Mouse (Mus musculus): ENCODE measurements around the gene Ppfibp2.

Gene Ppfibp2

DNA sequence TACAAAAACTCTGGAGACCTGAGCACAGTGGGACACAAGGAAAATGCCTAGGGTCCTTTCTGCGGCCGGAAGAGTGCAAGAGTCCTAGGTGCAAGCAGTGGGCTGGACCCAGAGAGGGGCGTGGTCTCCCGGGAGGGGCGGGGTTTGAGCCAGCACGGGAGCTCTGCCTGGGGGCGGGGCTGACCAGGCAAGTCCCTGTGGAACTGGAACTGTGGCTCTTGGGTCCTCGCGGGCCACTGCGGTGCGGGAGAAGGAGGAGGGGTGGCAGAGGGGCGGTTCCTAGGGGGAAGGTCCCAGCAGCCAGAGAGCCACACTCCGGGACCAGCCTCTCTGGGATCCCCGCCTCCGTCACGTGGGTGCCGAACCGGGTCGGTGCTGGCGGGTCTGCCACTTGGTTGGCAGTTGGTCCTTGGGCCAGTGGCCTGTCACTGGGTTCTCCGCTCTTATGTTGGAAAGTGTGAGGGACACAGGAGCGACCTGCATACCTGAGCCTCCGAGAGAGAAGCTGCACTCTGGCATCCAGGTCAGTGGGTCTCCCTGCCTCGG is at the start of gene Ppfibp2:
Gene Ppfibp2, plus strand, starts transcription at position 351 of the 546 bp plus-strand sequence.
- DNase-seq (ENCODE audit: low read depth): no peak

DNA sequence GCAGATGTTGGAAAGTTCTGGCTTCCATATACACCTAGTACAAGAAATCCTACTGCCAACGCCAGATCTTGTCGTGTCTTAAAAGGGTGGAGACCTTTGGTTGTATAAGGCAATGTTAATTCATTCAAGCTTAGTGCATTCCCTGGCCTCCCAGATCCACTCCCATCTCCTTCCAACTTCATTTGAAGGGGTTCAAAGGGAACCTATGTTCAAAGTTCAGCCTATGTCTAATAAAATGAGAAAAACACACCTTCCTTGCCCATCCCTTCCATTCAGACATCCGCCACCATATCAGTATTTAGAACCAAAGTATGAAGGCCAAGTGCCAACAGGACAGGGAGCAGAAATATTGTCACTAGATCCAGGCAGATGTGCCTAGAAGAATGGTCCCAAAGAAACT is 47.1 kb upstream of the Ppfibp2 start:
- no peak for DNase-seq (ENCODE audit: low read depth)

DNA sequence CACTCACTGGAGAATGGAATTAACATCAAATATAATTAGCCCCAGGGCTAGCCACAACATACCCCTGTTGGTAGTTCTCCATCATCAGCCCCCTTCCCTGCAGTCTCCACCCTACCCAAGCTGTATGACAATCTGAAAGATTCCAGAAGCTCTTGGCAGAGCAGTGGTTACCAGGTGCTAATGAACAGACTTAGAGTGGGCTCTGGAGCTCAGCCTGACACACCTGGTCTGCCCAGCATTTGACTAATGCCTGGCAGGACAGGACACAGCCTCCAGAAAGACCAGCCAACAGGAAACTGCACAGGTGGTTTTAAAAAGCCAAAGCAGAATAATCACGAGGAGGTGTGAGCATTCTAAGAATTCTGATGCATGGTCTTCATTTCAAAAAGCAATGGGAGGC is 41.5 kb upstream of the Ppfibp2 start:
- DNase-seq (ENCODE audit: low read depth): no peak

DNA sequence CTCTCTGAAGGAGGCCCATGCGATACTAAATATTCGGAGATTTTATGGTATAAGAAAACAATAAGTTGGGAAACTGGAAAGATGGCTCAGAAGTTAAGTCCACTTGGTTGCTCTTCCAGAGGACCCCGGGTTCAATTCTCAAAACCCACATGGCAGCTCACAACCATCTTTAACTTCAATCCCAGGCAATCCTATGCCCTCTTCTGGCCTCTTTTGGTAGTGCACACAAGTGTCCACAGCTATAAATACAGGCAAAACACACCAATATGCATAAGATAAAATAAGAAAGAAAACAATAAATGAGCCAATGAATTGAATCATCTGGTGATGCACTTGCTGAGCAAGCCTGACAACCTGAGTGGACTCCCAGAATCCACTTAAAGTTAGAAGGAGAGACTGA is 39.1 kb upstream of the Ppfibp2 start:
- DNase-seq (ENCODE audit: low read depth): no peak

DNA sequence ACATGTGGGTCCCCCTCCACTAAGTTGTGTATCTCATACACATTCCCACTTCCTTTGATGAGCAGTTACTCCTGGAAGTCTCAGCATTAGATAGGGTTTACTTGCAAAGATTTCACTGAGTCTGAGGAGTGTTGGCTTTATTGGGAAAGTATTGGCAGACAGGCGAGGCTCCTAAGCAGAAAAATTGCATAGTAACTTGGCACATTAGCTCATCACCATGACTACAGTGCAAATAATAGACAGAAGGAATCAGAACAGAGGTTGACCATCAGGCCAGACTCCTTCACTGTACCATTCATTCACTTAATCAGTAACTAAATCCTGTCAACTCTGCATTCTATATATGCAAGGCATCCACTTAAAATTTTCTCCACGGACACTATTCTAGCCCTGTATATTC is 34.3 kb upstream of the Ppfibp2 start:
- no peak for DNase-seq (ENCODE audit: low read depth)

DNA sequence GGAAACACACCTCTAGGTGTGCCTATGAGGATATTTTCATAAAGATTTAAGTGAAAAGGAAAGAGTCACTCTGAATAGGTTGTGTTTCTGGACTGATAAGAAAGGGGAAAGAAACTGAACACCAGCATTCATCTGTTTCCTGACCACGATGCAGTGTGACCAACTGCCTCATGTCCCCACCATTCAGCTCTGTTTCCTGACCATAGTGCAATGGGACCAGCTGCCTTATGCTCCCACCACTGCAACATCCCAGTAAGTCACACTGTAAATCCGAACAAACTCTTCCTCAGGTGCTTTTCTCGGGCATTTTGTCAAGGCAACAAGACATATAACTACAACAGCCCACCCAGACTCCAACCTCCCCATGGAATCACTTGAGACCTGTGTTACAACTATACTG is 33.4 kb upstream of the Ppfibp2 start:
- no peak for DNase-seq (ENCODE audit: low read depth)

DNA sequence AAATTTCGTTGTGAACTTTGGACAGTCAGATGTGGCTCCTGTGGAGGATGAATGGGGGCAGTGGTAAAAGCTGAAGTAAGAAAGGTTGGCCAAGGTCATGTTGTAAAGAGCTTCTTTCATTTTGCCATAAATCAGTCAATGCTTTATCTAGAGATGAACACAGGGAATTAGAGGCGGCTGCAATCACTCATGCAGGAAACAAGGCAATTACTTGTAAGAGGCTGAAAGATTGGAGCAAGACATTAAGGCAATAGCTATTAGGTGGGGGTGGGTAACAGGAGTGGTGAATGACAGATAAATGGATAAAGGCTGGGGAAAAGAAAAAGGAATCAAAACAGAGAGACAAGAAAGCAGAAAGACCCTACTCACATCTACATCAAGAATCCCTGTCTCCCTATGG is 31.3 kb upstream of the Ppfibp2 start:
- no peak for DNase-seq (ENCODE audit: low read depth)

DNA sequence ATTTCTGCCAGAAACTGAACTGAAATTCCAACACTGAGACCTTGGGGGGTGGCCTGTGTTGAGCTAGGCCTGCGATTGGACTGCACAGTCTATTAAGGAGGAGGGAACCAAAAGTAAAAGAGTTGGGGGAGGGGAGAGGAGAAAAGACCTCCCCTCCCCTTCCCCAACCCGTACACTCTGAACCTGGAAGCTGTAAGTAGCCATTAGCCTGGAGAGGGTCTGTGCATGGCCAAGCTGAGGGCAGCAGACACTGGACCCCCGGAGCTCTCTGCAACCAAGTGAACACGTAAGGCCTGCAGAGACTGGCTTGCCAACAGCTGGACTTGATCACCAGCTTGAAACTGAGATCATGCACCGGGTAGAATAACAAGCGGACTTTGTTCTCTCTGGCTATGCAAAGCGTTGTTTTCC is 27.7 kb upstream of the Ppfibp2 start, which contains the start of gene Olfml1:
Gene Olfml1, plus strand, starts transcription at position 186 of the 411 bp plus-strand sequence.
- peak; percentile 61 for DNase-seq (ENCODE audit: low read depth)

DNA sequence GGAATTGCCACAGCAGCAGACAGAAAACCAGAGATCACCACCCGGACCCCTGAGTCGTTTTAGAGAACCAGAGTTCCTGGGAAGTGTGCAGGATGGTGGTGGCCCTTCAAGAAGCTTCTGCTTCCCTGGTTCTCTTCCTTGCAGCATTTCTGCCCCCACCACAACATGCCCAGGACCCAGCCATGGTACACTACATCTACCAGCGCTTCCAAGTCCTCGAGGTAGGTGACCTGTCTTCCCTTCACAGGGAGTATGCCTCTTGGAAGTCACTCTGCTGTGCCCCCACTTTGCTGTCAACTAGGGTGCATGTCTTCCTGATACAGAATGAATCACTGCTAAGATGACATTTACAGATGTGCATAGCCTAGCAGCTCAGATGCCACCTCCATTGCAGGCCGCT is 27.3 kb upstream of the Ppfibp2 start:
- no peak for DNase-seq (ENCODE audit: low read depth)

DNA sequence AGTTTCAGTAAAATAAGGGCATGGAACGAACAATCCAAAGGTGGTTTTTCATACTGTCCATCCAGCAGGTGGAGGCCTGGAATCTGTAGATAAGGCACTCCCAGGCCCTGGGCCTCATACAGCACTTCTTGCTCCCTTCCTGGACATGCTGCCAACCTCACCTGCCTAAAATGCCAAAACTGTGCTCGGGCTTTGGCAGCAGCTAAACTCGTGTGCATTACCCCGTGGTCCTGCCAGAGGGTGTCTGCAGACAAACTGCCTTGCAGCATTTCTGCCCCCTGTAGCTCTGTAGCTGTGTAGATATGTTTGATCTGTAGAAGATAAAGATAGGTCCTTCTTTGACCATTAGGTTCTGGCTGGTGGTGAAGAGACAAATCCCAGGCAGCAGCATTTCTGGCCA is 26.0 kb upstream of the Ppfibp2 start:
- DNase-seq (ENCODE audit: low read depth): no peak

DNA sequence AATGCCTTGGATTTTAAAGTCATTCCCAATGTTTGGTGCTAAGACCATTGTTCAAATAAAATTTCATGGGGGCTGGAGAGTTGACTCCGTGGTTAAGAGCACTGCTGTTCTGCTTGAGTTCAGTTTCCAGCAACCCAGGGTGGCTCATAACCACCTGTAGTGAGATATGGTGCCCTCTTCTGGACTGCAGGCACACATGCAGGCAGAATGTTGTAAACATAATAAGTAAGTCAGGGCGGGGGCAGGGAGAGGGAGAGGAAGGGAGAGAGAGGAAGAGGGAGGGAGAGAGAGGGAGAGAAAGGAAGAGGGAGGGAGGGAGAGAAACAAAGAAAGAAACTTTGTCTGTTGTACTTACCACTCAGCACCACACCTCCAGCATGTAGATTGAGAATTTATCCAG is 21.2 kb upstream of the Ppfibp2 start:
- DNase-seq (ENCODE audit: low read depth): no peak

DNA sequence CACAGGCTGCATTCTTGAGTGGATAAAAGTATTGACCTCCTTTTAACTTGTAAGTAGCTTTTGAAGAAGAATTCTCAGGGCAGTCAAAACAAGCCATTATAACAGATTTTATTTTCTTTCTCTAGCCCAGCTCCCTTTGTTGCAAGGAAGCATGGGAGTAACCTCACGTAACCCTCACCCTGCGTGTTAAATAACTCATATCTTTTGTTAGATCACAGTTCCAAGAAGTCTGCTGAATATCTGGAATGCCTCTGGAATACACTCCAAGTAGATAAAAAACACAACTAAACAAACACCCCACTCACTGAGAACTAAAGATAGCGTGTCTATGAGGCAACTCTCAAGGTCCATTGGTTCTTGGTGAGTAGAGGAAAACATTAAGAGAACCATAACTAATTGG is 20.7 kb upstream of the Ppfibp2 start:
- no peak for DNase-seq (ENCODE audit: low read depth)

DNA sequence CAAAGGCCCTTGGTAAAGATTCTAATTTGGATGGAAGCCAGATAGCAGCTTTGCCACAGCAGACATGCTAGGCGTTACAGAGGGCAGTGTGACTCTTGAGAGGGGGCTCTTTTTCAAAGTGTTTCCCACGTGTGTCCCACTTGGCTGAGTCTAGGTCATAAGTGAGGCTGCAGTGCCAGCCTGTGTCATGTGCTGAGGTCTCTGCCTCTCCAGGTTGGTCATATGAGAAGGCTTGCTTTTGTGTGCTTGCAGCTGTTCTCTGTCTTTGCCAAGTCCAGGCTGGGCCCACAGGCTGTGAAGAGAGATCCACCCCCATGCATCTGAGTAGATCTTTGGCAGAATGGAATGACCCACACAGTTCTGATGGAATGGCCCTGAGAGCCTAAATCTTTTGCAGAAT is 2.4 kb upstream of the Ppfibp2 start:
- no peak for DNase-seq (ENCODE audit: low read depth)

DNA sequence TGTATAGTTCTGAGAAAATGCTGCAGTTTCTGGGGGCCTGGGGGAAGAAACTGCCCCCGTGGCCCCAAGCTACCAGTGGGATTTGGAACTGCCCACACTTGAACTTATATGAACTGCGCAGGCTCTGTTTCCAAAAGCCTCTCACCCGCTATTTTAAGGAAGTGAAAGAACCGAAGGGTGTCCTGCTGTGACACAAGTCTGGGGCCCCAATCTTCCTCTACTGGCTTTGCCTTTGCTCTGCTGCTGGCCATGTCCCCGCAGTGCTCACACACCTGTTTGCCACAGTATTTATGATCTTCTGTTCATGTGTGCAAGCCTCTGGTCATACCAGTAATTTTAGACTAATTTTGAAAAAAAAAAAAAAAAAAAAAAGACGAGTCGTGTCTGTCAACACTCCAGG is 1.1 kb upstream of the Ppfibp2 start:
- no peak for DNase-seq (ENCODE audit: low read depth)

DNA sequence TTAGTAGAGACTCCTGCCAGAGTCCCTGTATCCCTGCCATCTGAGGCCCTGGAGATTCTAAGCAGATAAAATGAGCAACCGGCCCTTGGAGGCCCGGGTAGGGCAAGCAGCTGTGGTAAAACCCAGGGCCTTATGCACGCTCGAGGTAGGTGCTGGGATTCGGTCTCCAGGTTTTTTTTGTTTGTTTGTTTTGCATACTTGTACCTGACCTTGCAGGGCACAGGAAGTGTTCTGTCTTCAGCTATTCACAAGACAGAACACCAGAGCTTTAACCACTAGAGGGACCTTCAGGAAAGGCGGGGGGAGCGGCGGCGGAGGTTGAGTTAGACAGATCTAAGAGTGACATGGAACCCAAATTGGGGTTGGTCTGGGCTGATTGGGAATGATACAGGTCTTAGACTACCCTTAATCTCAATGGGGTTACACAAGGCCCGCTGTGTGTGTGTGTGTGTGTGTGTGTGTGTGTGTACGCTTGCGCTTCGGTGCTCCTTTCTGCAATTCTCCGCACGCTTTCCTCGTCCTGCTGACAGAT is 616 bp upstream of the Ppfibp2 start:
- no peak for DNase-seq (ENCODE audit: low read depth)

DNA sequence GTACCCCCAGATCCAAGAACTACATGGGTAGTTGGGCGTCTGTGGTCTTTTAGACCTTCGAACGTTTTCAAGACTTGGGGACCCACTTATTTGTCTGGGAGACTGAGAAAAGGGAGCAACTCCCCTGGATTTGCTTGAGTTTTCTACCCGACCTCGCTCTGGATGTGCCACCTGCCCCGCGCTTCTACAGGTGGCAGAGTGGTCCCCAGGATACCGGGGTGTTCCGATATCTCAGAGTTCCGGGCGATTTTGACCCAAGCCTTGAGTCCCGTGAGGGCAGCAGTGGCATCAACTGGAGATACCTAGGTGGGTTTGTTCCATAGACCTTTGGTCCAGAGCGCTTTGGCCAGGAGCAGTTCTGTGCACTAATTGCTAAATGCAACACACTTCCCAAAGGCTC is 419 bp downstream of the Ppfibp2 start:
- no peak for DNase-seq (ENCODE audit: low read depth)

DNA sequence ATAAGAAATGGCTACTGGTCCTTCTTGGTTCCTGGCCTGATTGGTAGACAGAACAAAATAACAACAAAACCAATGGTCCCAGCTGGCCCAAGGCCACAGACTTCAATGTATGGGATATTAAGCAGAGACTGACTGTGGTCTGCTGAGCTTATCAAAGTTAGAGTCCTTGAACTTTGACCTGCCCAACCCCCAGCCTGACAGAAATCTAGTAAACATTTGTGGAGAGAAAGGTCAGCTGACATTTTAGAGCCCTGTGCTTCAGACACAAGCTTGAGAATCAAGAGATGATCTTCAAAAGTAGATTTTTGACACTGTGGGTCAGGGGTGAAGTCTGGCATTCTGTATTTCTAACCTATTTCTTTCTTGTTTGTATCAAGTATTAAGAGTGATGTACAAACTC is 1.7 kb downstream of the Ppfibp2 start:
- no peak for DNase-seq (ENCODE audit: low read depth)

DNA sequence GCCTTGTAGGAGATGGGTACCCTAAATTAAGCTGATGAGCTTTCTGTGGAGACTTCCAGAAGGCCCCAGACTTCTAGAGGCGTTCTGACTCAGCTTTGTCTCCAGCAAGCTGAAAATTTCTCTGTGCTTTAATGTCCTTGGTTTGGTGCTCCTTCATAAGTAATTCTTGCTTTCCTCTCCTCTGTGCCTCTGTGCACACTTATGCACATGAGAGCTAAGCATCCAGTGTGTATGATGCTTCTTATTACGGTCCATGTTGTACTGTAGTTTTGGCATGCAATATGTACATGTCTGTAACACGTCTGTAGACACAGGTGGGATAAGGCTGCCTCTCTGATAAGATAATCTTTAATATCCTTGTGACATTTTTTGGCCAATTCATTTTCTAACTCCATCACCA is 2.9 kb downstream of the Ppfibp2 start:
- DNase-seq (ENCODE audit: low read depth): no peak

DNA sequence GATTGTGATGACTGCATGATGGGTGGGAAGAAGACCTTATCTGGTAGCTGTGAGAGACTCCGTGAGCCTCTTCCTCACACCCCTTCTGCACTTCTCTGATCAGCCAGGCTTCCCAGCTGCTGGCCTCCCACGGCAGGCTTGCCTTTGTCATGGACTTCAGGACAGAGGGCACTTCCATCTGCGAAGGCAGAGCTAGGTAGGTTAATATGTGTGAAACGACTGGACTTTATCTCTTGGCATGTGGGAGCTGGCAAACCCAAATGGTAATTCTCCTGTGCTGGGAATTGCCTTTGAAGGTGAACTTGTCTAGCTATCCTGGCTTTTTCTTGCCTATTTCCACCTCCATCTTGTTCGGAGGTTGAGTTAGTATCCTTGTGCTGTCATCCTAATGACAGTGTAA is 5.6 kb downstream of the Ppfibp2 start:
- DNase-seq (ENCODE audit: low read depth): no peak

DNA sequence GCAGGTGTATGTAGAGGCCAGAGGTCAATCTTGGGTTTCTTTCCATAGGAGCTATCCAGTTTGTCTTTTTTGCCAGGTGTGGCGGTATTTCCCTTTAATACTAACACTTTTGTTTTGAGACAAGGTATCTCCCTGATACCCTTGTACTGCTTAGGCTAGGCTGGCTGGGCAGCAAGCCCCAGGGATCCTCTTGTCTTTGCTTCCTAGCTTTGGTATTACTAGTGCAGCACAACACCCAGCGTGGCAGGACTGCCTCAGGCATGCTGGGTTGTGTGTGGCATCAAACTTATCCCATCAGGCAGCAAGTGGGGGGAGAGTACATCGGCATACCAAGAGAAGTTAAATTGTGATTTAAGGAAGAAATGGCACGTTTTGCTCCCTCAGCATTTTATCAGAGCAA is 7.5 kb downstream of the Ppfibp2 start:
- DNase-seq (ENCODE audit: low read depth): no peak

DNA sequence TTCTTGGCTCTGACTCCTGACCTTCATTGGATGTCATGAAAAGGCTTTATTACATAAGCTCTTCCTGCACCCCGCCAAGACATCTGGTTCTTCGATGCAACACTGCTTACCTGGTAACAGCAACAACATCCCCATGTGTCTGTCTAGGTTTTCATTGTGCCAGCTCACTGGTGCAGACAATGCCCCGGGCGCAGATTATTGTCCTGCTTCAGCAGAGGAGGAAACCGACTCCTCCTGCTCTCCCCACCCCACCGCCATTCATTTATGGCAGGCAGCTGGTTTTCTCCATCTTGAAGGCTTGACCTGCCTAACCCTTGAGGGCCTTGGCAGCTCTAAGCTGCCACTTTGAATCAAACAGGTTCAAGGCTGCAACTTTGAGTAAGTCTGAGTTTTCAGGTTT is 7.9 kb downstream of the Ppfibp2 start:
- no peak for DNase-seq (ENCODE audit: low read depth)

DNA sequence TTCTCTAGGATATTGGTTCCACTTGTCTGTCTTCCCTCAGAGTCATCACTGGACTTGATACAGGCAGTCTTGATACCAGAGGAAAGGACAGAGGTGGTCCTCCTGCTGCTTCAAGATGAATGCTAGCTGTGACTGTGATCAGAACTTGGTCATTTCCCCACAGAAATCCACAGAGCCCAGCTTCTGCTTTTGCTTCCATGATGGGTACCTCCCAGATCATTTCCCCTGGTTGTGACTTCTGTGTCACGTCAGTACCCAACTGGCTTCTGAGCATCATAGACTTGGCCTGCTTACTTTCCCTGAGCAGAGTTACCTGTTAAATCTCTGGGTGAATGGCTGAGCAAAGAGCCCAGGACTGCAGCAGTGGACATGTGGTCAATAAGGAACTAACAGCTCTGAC is 12.8 kb downstream of the Ppfibp2 start:
- DNase-seq (ENCODE audit: low read depth): no peak

DNA sequence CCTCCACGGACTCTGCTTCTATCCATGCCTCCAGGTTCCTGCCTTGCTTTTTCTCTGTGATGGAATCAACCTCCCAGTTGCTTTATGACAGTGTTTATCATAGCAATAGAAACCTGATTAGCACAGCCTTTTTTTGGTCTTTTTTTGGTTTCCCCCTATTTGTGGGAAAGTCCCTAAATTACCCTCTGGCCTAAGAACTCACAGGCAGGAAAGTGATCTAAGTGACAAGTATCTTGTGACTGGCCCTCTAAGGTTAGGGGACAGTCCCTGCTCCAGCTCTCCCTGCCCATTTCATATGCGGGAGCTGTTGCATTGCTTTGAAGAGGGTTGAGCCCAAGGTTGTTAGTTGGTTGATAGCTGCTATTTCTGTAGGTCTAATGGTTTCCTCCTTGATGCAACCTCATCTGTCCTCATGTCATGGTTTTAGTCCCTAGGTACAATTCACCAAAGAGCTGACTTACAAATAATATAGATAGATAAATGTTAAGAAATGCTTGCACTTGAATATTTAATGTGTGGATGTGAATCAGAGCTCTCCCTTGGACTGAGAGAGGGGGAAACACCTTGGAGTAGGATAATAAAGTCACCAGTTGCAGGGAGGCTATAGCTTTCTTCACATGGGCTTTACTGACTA is 14.7 kb downstream of the Ppfibp2 start:
- DNase-seq (ENCODE audit: low read depth): no peak

DNA sequence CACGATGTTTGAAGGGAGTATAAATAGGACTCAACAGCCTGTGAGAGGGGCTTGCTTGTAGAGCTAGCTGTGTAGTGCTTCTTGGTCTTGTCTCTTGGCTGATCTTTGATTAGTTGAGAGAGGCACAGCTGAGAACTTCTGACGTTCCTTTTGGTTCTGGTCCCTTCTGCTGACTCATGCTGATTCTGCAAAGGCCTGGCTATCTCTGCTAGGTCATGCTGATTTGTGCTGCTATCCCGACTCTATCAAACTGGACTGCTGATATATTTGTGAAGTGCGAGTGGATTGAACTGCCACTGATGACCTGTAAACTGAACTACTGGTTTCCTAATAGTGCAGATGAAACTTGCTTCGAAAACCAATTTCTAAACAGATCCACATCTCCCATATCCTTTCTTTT is 15.9 kb downstream of the Ppfibp2 start:
- DNase-seq (ENCODE audit: low read depth): no peak
